Mouse (Mus musculus) mouse trophoblast stem cell (cell line): ENCODE measurements around the gene Phf11a.
"Not testable (repeated sequence)": the region's sequence is repeated elsewhere in the genome, so short reads cannot be mapped to it uniquely, and the experiment has no call there.

Experiments used
- in situ Hi-C, 2 experiments: fragments of 300-500 bp; cut with MseI, MboI; formaldehyde crosslinking; loops; 2 replicates in 1 of 2; 3 replicates in 1 of 2; pipeline ENCODE4 v1.15.1; 2025

The Phf11a gene

DNA sequence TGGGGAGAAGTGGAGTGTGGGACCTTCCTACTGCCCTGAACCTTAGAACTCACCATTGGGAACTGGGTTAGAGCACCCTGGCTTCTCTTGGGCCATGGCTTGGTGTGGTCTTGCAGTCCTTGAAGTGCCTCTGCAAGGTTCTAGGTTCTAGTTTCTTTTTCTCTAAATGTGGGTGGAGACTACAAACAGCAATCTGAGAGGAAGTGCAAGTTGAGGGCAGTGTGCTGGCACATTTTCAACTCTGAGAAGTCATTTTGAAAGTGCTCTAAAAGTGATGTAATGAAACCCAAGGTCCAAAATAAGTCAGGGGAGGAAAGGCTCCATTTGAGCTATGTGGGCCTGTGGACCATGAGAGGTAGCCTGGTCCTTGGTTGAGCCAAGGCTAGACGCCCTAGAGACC is at the start of gene Phf11a:
Gene Phf11a (minus strand): TSS at position 132 of the 400 bp plus-strand sequence.
- in situ Hi-C loops, result not testable (repeated sequence)

DNA sequence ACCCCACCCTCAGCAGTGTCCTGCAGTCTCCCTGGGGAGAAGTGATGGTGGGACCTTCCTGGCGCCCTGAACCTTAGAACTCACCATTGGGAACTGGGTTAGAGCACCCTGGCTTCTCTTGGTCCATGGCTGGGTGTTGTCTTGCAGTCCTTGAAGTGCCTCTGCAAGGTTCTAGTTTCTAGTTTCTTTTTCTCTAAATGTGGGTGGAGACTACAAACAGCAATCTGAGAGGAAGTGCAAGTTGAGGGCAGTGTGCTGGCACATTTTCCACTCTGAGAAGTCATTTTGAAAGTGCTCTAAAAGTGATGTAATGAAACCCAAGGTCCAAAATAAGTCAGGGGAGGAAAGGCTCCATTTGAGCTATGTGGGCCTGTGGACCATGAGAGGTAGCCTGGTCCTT is 43.9 kb upstream of the Phf11a start, which contains the start of gene Phf11b:
Gene Phf11b (minus strand): TSS at position 163 of the 400 bp plus-strand sequence.
- in situ Hi-C loops, result not testable (repeated sequence)

DNA sequence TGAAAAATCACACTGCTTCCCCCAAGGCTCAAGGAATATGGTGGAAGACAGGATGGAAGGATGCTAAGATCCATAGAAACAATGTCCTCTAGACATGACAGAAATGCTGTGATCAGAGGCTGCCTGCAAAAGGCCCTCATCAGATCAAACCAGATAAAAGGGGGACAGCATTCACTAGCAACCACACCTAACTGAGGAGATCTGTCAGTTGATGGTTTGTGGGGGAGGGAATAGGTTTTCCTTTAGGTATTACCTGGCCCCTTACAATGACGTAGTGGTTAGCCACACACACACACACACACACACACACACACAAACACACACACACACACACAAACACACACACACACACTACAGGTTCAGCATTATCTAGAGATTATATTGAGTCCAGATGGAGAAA is 42.2 kb upstream of the Phf11a start:
- in situ Hi-C loops, result loop anchor here in 1 of 2 experiments (5.0 kb wide), 1 partner anchor 82 kb away; no protein-coding TSS in a partner anchor

DNA sequence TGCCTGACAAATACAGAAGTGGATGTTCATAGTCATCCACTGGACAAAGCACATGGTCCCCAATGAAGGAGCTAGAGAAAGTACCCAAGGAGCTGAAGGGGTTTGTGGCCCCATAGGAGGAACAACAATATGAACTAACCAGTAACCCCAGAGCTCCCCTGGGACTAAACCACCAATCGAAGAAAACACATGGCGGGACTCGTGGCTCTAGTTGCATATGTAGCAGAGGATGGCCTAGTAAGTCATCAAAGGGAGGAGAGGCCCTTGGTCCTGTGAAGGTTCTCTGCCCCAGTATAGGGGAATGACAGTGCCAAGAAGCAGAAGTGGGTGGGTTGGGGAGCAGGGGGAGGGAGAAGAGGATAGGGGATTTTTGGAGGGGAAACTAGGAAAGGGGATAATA is 38.7 kb upstream of the Phf11a start:
- in situ Hi-C loops, result loop anchor here in 1 of 2 experiments (5.0 kb wide), 1 partner anchor 79 kb away; no protein-coding TSS in a partner anchor

DNA sequence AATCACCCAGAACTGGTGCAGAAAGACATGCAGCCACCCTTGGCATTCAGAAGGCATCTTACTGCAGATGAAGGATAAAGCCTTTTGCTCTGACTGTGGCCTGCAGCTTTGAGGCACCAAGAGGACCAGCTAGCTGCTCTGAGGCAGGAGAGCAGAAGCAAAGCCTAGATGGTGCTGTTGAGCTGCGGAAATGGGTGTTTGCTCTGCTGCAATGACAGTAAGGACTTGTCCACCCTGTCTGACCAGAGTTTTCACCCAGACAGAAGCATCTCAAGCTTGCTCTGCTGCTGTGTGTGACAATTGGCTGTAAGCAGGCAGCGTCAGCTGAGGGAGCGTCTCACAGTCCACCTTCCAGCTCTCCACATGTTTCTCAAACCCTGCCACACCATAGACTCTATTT is 33.2 kb upstream of the Phf11a start:
- in situ Hi-C loops, result not testable (repeated sequence)

DNA sequence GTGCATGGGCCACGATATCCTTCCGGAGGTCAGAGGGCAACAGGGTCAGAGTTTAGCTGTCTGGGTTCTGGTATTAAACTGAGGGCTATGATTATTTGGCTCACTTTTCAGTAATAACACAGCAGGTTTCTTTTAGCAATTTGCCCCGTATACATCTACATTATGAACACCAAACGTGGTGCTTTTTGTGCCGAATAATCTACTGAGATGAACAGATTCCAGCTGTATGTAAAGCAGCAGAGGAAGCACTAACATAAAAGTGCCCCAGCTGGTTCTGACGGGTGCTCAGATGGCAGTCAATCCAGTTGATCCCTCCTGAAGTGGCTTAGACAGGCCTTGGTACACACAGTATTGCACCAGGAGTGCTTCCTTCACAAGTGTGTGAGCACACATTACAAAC is 22.6 kb upstream of the Phf11a start:
- in situ Hi-C loops, result not testable (repeated sequence)

DNA sequence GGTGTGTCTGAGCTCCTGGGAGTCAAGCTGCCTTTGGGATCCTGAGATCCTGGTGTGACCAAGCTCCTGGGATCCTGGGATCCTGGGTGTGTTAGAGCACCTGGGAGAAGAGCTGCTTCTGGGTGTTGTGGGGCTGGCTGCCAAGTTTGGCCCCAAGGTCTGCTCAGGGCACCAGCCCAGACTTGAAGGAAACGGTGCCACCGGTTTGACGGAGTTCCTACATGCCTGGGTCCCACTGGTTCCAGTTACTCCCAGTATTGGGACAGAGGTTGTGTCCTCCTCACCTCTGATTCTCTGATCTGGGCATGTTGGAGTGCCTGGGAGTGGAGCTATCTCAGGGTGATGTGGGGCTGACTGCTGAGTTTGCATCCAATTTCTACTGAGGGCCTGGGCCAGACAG is 21.7 kb upstream of the Phf11a start:
- in situ Hi-C loops, result not testable (repeated sequence)

DNA sequence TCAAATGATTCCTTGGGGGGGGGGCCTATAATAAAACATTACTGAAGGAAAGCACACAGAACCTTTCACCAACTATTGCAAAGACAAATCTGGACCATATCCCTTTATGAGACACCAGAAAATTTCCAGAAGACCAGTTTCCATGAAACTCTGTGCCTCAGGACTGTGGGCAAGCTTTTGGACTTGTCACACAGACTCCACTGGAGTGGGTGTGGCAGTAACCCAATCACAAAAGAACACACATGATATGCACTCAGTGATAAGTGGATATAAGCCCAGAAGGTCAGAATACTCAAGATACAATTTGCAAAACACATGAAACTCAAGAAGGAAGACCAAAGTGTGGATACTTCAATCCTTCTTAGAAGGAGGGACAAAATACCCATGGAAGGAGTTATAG is 5.6 kb downstream of the Phf11a start:
- in situ Hi-C loops, result not testable (repeated sequence)

DNA sequence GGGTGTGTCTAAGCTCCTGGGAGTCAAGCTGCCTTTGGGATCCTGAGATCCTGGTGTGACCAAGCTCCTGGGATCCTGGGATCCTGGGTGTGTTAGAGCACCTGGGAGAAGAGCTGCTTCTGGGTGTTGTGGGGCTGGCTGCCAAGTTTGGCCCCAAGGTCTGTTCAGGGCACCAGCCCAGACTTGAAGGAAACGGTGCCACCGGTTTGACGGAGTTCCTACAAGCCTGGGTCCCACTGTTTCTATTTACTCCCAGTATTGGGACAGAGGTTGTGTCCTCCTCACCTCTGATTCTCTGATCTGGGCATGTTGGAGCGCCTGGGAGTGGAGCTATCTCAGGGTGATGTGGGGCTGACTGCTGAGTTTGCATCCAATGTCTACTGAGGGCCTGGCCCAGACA is 22.4 kb downstream of the Phf11a start:
- in situ Hi-C loops, result not testable (repeated sequence)

DNA sequence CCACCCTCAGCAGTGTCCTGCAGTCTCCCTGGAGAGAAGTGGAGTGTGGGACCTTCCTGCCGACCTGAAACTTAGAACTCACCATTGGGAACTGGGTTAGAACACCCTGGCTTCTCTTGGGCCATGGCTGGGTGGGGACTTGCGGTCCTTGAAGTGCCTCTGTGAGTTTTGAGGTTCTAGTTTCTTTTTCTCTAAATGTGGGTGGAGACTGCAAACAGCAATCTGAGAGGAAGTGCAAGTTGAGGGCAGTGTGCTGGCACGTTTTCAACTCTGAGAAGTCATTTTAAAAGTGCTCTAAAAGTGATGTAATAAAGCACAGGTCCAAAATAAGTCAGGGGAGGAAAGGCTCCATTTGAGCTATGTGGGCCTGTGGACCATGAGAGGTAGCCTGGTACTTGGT is 37.3 kb downstream of the Phf11a start, which contains the start of gene Gm6904:
Gene Gm6904 (minus strand): TSS at position 161 of the 400 bp plus-strand sequence.
- in situ Hi-C loops, result no loop called here

DNA sequence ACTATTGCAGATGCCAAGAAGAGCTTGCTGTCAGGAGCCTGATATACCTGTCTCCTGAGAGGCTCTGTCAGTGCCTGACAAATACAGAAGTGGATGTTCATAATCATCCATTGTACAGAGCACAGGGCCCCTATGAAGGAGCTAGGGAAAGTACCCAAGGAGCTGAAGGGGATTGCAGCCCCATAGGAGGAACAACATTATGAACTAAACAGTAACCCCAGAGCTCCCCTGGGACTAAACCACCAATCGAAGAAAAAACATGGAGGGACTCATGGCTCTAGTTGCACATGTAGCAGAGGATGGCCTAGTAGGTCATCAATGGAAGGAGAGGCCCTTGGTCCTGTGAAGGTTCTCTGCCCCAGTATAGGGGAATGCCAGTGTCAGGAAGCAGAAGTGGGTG is 41.5 kb downstream of the Phf11a start:
- in situ Hi-C loops, result loop anchor here in 1 of 2 experiments (5.0 kb wide), 1 partner anchor 81 kb away; no protein-coding TSS in a partner anchor

DNA sequence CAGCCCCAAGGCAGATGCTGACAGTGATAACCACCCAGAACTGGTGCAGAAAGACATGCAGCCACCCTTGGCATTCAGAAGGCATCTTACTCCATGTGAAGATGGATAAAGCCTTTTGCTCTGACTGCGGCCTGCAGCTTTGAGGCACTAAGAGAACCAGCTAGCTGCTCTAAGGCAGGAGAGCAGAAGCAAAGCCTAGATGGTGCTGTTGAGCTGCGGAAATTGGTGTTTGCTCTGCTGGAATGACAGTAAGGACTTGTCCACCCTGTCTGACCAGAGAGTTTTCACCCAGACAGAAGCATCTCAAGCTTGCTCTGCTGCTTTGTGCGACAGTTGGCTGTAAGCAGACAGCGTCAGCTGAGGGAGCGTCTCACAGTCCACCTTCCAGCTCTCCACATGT is 47.0 kb downstream of the Phf11a start:
- in situ Hi-C loops, result not testable (repeated sequence)

DNA sequence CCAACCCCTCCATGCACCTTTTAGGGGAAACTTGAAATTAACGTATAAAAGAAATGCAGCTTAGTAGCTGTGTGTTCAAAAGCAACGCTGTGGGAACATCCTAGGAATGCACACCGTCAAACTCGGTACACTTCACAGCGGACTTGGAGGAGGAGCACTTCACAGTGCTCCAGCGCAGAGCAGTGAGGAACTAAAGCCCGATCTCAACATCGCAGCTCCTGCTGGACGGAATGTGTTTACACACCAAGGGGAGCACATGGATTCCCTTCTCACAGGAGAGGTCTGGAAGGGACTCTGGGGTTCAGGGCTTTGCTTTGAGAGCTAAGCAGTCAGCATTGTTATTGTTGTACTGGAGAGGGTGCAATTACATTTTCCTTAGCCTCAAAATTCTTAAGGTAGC is 63.7 kb downstream of the Phf11a start:
- in situ Hi-C loops, result no loop called here

DNA sequence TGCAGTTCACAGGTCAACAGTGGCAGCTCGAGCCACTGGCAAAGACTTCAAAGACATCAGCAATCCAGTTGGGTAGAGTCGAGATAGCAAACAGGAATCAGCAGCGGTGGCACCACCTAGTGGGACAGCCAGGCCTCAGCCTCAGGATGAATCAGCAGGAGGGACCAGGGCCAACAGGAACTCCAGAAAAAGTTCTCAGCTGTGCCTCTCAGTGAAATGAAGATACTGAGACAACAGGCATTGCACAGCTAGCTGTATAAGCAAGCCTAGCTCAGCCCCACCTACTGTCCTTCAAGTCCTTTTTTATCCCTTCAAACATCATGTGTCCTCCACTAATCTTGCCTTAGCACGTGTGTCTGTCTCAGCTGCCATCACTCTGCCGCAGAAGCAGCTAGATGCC is 65.3 kb downstream of the Phf11a start:
- in situ Hi-C loops, result no loop called here

DNA sequence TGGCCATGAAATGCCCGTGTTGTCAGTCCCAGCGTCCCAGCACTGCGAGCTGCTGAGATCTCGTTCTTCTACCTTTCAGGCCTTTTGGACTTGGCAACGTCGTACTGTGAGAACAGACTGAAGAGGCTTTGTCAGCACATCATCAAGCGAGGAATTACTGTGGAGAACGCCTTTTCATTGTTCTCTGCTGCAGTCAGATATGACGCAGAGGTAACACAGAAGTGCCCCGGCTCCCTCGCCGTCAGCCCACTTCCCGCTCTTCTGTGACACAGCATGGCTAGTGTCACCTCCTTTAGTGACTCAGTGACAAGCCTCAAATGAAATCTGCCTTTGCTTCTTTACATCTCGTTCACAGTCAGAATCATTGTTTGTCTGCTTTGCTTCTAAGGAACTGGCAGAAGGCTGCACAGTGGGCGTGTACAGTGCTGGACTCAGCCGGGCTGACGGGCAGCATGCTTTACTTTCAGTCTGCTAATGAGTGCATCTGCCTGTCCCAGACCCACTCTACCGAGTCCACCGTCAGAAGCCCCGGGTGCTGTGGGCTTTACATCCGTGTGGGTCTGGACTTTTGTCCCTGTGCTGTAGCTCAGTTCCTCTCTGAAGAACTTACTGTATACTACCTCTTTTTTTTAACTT is 66.9 kb downstream of the Phf11a start:
- in situ Hi-C loops, result no loop called here

DNA sequence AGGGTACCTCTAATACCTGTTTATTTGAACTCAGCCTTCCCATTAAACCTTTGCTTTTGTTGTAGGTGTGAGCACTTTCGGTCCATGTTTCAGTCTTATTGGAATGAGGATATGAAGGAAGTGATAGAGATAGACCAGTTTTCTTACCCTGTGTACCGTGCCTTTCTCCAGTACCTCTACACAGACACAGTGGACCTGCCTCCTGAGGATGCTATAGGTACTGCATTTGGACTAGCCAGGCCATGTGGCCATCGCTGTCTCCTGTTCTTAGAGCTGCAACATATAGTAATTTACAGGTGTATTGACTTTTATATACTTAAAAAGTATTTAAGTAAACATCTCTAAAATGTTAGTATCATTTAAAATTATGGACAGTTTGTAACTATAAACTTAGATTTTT is 67.5 kb downstream of the Phf11a start:
- in situ Hi-C loops, result no loop called here
